ENCODE assay signal across 8 mouse cellular contexts in the genomic region with DNA sequence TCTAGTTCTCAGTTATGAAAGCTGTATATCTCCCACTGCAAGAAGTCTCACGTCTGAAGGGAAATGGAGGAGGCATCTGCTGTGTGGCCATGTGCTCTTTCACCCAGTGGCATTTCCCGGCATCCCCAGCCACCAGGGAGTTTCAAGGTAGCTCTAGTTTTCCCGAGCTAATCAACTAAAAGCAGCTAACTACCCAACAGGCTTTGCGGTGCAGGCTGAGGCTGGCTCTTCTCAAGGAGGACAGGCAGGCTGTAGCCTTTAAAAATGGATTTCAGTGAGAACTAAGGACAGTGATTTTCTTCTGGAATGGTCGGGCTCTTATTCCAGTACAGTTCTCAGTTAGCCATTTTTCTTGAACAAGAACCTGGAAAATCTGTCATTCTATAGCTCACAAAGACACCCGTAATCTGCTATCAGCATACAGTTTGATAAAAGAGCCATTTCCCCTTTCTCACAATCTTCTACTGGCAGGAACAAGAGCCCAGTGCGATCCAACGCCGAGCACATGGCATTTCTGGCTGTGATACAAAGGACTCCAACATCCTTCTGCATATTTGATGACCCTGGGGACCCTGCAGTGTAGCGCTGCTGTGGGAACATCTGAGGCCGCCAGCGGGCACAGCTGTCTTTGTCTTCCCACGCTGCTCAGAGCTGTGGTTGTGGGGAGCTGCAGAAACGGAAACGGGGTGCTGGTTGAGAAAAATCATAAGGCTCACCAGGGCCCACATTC.
DNase-seq lines count a peak whose midpoint lies in the region; ATAC-seq and TF ChIP-seq lines count a peak whose summit lies in the region.

No protein-coding gene starts in this region.

- no peak for TF ChIP-seq CTCF in layer of hippocampus, adult 2 months (conservative IDR thresholded peaks at IDR 0.05)

- peaks cover 9% of the 10 kb centered on the region for H3K4me1 ChIP-seq in erythroblast, embryonic 14.5 days (ENCODE audit: control insufficient read depth)
- peaks cover 10% of the 10 kb centered on the region for H3K4me1 ChIP-seq in forebrain, embryonic 15.5 days

- peak; percentile 9 to 32 for DNase-seq in heart, postnatal 36 days
- DNase-seq in layer of hippocampus, adult 2 months (ENCODE audit: low spot score in 2 of 2): peak; percentile 14 to 50
- DNase-seq in lung, postnatal 10 days: peak; percentile 71
- DNase-seq in right cerebral cortex, adult 18-20 months: peak; percentile 52
- no peak for DNase-seq in yolk sac, embryonic 10.5 days (ENCODE audit: low spot score)

- no peaks in the 10 kb centered on the region for H3K36me3 ChIP-seq in erythroblast, embryonic 14.5 days (ENCODE audit: control insufficient read depth)
- no peaks in the 10 kb centered on the region for H3K36me3 ChIP-seq in forebrain, embryonic 15.5 days

- peaks cover 3% of the 10 kb centered on the region; the same call in 1 of the 2 replicates for H3K27me3 ChIP-seq in erythroblast, embryonic 14.5 days (ENCODE audit: control insufficient read depth)
- no peaks in the 10 kb centered on the region for H3K27me3 ChIP-seq in forebrain, embryonic 15.5 days

- intact Hi-C loops in heart, postnatal 36 days (cut with DNase I): no loop called here

- no peaks in the 10 kb centered on the region for H3K9me3 ChIP-seq in erythroblast, embryonic 14.5 days (ENCODE audit: control insufficient read depth, low read length)
- no peaks in the 10 kb centered on the region for H3K9me3 ChIP-seq in forebrain, embryonic 15.5 days

- 25% methylated on average over 15 of the region's 15 CpGs for WGBS in forebrain, embryonic 15.5 days

- peak overlapping the region; percentile 14 for H3K4me2 ChIP-seq in forebrain, embryonic 15.5 days (replicated peaks)

- peak overlapping the region; percentile 64 for H3K27ac ChIP-seq in forebrain, embryonic 15.5 days (replicated peaks)
- peak overlapping the region; percentile 67 for H3K27ac ChIP-seq in layer of hippocampus, adult 2 months

- ATAC-seq in erythroblast, adult 5-6 weeks (replicated peaks; ENCODE audit: low FRiP score, poor library complexity, severe bottlenecking): no peak
- ATAC-seq in forebrain, embryonic 15.5 days (replicated peaks): peak; percentile 87

- H3K4me3 ChIP-seq in erythroblast, embryonic 14.5 days (replicated peaks): peak overlapping the region; percentile 34
- H3K4me3 ChIP-seq in forebrain, embryonic 15.5 days: no peak overlapping the region
- peak overlapping the region; percentile 26 for H3K4me3 ChIP-seq in layer of hippocampus, adult 2 months

- no peak overlapping the region for H3K9ac ChIP-seq in forebrain, embryonic 15.5 days (replicated peaks)
